Mouse (Mus musculus) effector memory CD4-positive, alpha-beta T cell, adult 7 months (primary cell): ENCODE measurements around the gene Adam21. TPM values are rescaled to one million over a fixed set of nuclear protein-coding genes. Genes with fewer than 3 reads are reported as not detected.

ENCODE experiments used
- polyA plus RNA-seq: library from polyadenylated mRNA; unstranded; fragments of 100-300 nt; shearing (Covaris generic); gene quantifications from one replicate; pipeline ENCODE4 v1.2.1, GENCODE M21; 2017

The Adam21 gene
- 0.82 TPM for polyA plus RNA-seq

DNA sequence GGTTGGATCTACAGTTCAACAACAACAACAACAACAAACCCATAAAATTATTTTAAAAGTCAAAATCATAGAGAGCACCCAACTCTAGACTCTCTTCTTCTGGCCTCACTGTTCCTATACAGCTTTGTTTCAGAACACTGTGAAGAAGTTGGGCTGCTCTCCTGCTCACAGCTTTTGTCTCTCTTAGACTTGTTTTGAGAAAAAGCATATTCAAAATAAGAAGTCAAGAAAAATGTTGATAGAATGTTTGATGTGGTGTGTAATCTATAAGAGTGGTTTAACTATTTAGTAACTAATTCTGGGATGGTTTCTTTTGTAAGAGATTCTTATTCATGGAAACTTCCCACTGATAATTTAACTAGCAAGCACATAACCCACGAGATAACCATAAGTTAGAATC lies at the start of gene Adam21:
TSS of gene Adam21 (minus strand) at position 101 of the 400 bp plus-strand sequence.

DNA sequence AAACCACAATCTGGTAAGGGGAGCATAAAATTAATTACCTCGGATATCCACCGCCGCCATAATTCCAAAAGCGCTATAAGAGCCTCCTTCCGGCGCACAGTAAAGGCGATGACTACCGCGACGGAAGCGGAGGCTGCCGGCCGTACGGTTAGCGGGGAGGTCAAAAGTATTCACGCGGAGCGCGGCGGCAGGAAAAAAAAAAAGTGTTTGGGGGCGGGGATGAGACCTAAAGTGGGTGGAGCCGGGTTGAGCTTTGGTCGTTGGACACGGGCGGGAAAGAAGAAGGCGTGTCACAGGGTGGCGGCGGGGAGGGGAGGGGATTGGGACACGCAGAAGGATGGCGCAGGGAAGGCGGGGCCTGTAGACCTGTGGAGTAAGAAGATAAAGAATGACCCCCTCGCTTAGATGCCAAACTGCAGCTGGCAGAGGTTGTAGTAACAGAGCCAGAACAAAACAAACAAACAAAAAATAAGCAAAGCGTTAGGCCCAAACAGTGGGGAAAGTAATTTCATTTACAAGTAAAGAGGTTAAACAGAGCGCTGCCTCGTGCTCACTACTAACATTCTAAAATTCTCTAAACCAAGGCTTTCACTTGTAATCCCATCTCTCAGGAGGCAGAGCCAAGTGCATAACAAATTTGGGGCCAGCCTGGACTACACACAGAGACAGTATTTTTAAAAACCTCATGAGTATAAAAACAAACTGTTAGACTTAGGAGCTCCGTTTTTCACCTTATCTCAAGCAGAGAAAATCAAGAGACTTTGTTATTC lies 26.8 kb upstream of the Adam21 start, which contains the start of gene Med6:
TSS of gene Med6 (minus strand) at position 107 of the 770 bp plus-strand sequence.

DNA sequence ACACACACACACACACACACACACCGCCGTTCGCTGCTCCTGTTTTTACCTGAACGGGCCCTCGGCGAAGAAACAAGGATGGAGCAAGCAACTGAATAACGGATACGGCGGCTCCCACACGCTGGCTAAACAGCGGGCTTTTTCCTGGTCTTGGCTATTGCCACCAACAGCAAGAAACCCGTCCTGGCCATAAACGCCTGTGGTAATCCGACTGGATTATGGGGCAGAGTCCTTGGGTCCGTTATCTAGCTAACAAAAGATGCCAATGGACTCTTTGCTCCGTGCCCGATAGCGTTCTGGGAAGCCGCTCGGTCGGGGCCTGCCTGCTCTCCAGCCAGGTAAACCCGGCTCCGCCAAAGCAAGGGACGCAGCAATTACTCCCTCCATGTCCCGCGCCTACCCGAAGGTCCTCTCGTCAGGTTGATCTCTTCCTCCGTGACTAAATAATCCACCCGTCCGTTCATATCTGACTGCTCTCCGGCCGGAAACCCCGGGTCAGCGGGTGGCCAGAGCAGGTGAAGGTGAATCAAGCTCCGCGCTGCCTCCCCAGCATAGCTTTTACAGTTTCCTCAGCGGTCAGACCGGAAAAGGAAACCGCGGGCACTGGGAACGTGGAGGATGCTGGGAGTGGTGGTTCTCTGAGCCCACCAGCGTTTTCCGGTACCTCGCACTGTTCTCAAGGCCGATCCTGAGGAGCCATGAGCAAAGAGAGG lies 35.8 kb downstream of the Adam21 start, which contains the start of the genes Gm20498 and Synj2bp:
TSS of gene Gm20498 (minus strand) at position 590 of the 713 bp plus-strand sequence.
TSS of gene Synj2bp (minus strand) at position 596 of the 713 bp plus-strand sequence.

Other genes starting within 250 kb of the Adam21 start
- gene Slc8a3, start 235.3 kb downstream of the Adam21 start, polyA plus RNA-seq = 0.40 TPM
- not detected for gene Gm4787, start 189.0 kb downstream of the Adam21 start, polyA plus RNA-seq
- 0.30 TPM for gene Adam4, start 146.5 kb downstream of the Adam21 start, polyA plus RNA-seq
- gene Cox16, start 83.3 kb downstream of the Adam21 start, polyA plus RNA-seq = 184 TPM
- gene Gm20498, start 35.6 kb downstream of the Adam21 start, polyA plus RNA-seq = 6.5 TPM
- 39.1 TPM for gene Synj2bp, start 35.6 kb downstream of the Adam21 start, polyA plus RNA-seq
- gene Med6, start 26.5 kb upstream of the Adam21 start, polyA plus RNA-seq = 27.7 TPM
- 0.23 TPM for gene Ttc9, start 62.8 kb upstream of the Adam21 start, polyA plus RNA-seq
- 4.6 TPM for gene Map3k9, start 212.7 kb upstream of the Adam21 start, polyA plus RNA-seq